Mouse (Mus musculus) liver, adult 2 months (tissue): ENCODE measurements around the gene Cacng7.

Experiments
- CTCF ChIP-seq: fragments of 200-500 bp; IDR thresholded peaks from 2 replicates; pipeline ENCODE4 v1.5.1; 2011; ENCODE audit warnings: low read depth, low read length, control low read depth
- POLR2A ChIP-seq: fragments of 200-500 bp; IDR thresholded peaks from 2 replicates; pipeline ENCODE4 v1.6.1; 2011; ENCODE audit warnings: low read length, control low read depth; ENCODE audit not compliant: insufficient read depth; ENCODE audit errors: extremely low read depth

DNA sequence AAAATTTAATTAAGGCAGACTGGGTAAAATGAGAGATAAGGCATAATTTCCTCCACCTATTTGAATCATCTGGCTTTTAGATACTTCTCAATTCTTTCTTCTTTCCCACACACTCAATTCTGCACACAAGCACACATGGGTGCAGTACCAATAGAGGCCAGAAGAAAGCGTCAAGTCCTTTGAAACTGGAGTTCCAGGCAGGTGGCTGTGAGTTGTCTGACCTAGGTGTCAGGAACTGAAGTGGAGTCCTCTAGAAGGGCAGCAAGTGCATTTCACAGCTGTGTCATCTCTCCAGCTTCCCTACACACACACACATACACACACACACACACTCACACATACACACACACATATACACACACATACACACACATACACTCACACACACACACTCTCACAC lies 18.8 kb downstream of the Cacng7 start:
- TF ChIP-seq CTCF (no peak), POLR2A (no peak)
